Mouse (Mus musculus) megakaryocyte-erythroid progenitor cell, adult 5-6 weeks (primary cell): ENCODE measurements around the gene D230025D16Rik. TPM values are rescaled to one million over a fixed set of nuclear protein-coding genes. Genes with fewer than 3 reads are reported as not detected.

ENCODE experiments used
- ATAC-seq: replicated peaks from 2 replicates; pipeline ENCODE4 v1.8.0; 2016; ENCODE audit warnings: mild to moderate bottlenecking, inconsistent platforms; ENCODE audit not compliant: severe bottlenecking, poor library complexity, low FRiP score, low TSS enrichment
- total RNA-seq, 2 experiments: library from RNA; stranded (forward) in 1 of 2; stranded (reverse) in 1 of 2; fragments of 200-1000, 215-1000 nt in 1 of 2; fragments of >200 nt in 1 of 2; fragmentation: Nextera tagmentation in 1 of 2; gene quantifications; 2 replicates each; pipeline ENCODE4 v1.2.3; 2014 to 2017

D230025D16Rik gene
- total RNA-seq, 2 experiments from 2014 or later, result 11.3 to 22.9 TPM

DNA sequence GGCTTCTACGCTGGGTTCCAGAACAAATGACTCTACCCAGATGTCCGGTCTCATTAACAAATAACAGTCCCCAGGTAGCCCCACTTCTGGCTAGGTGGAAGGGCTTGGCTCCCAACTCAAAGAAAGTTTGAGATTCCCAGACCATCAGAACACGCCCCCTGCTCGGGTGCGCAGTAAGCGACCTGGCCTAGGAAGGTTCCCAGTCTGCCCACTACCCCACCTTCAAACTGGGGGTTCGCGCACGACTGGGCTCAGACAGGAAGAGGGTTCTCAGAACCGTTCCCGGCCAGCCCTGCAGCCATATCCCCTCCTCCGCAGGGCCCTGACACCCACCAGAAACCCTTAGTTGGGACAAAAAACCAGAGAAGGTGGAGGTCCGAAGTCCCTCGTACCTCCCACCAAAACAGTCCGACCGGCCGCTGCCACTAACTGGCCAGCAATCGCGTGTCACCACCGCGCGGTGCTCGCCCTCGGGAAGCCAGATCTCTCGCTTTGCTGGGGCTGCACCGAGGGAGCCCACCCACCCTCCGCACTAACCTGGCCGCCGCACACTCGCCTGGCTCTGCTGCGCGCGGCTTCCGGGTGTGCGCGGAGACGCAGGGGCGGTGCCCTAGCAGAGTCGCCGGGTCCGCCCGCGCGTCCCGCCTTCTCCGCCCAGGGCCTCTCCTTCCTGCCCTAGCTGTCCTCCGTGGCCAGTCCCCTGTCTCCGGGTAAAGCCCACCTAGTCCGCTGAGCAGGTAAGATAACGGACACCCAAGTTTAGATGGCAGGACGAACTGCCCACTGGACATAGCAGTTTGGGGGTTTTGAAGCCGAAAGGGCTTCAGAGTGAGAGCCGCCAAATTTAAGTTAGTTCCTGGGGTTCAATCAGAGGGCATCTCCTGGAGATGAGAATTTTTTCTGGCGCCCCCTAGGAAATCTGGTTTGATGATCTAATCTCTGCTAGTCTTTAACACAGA, 39.4 kb downstream of the D230025D16Rik start, which contains the start of the genes Tradd and Fbxl8:
TSS of gene Tradd (minus strand) at position 586 of the 959 bp plus-strand sequence.
TSS of gene Fbxl8 (plus strand) at position 625 of the 959 bp plus-strand sequence.
- ATAC-seq, result peak; percentile 77

- peak; percentile 66 for ATAC-seq
Measured at GRCm38 (mm10) chr8:105265128-105265527, 40.2 kb downstream of the D230025D16Rik start.

DNA sequence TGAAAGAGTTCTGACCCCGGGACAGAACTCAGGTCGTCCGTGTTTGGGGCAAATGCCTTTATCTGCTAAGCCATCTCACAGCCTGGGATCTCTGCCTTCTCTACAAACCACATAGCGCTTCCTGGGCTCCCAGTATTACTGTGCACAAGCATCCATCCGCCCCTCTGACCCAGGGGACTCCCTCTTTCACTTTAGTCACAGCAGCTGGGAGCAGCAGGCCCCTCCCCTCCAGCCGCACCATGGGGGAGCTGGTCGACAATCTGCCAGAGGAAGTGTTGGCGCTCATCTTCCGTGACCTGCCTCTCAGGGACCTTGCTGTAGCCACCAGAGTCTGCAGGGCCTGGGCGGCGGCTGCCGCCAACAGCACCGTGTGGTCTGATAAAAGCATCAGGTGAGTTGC, 41.8 kb downstream of the D230025D16Rik start:
- no peak for ATAC-seq

DNA sequence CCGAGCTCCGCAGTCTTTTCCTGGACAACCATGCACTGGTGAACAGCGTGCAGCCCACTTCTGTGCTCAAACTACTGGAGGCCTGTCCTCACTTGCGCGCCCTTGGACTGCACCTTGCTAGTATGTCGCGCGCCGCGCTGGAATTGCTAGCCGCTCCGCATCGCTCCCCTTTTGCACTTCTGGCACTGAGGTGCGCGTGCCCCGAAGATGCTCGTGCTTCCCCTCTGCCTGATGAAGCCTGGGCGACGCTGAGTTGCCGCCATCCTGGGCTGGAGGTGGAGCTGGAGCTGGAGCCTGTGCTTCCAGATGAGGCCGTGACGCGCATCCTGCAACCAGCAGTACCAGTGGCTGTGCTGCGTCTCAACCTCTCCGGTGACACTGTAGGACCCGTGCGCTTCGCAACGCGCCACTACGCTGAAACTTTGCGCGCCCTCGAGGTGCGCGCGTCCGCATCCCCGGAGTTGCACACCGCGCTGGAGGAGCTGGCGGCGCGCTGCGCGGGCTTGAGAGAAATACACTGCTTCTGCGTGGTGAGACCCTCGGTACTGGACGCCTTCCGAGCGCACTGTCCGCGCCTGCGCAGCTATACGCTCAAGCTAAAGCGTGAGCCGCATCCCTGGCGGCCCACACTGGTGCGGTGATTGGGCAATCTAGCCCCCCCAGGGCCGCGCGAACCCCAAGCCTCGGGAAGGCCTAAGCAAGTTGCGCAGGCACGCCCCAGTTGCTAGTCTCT, 43.6 kb downstream of the D230025D16Rik start:
- ATAC-seq, result no peak

DNA sequence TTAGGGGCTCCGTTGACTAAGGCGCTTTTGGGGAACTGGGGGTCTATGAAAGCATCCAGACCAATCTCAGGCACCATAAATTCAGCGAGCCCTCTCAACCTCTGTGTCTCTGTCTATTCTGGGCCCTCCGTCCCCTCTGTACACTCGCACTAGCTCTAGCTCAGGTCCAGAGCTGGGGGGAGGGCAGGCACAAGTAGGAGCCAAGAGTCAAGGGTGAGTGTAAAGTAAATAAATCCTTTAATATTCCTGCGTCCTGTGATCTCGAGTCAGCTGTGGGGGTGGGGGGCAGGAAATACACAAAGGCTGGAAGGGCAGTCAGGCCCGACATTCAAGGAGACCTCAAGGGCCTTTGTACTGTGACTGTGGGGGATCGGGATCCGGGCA, 44.1 kb downstream of the D230025D16Rik start:
- ATAC-seq, result no peak

GRCm38 (mm10) chr8:105269461-105269947, 44.6 kb downstream of the D230025D16Rik start, which contains the start of gene Hsf4:
Hsf4 (plus strand) TSS chr8:105269801.
- ATAC-seq, result 0 out of 2 replicates have a peak, but pooled peaks have one; percentile 15

DNA sequence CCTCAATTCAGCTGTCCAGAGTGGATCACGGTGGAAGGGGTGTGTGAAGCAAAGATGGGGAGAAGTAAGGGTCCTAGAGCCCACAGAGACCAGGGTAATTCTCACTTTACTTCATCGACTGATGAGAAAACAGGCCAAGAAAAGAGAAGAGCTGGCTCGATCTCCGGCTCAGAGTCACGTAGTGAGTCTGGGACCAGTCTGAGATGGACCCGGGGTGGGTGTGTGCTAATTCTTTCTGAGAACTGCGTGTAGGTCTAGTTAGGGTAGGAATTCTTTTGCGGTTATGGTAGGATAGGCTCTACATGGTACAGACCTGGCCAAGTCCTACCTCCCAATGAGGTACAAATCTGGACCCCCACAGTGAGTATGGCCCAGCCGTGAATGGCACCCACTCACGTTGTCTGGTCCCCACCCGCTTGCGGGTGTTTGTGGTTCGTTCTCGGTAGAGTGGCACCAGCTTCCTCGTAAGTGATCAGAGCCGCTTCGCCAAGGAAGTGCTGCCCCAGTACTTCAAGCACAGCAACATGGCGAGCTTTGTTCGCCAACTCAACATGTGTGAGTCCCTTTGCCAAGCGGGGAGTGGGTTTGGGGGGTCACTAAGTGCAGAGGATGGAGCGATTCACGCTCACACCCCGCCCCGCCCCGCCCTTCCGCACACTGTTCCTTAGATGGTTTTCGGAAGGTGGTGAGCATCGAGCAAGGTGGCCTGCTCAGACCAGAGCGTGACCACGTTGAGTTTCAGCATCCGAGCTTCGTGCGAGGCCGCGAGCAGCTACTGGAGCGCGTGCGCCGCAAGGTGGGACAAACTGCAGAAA, 45.4 kb downstream of the D230025D16Rik start:
- ATAC-seq, result no peak

GRCm38 (mm10) chr8:105270916-105271186, 45.9 kb downstream of the D230025D16Rik start:
- no peak for ATAC-seq

- no peak for ATAC-seq
Measured at GRCm38 (mm10) chr8:105275387-105275786, 50.4 kb downstream of the D230025D16Rik start.

DNA sequence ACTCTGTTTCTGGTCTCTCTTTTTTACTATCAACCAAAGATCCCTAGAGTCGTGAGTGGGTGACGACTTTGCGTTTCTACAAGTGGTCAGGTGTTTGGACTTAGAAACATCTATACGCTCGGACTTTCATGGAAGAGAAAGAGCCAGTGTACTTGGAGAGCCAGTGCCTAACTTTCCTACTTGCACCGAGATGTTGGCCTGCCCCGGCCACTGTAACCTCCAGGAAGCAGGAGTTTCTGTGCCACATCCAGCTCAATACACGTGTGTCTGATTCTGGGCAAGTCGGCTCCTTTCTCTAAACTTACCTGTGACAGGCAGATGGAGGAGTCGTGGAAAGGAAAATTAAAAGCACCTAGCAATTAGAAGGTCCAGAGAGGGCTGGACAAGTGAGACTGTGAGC, 50.9 kb downstream of the D230025D16Rik start, which contains the start of gene Nol3:
TSS of gene Nol3 (plus strand) at position 301 of the 400 bp plus-strand sequence.
- no peak for ATAC-seq

- peak; percentile 58 for ATAC-seq
Measured at GRCm38 (mm10) chr8:105276292-105277120, 51.6 kb downstream of the D230025D16Rik start.

DNA sequence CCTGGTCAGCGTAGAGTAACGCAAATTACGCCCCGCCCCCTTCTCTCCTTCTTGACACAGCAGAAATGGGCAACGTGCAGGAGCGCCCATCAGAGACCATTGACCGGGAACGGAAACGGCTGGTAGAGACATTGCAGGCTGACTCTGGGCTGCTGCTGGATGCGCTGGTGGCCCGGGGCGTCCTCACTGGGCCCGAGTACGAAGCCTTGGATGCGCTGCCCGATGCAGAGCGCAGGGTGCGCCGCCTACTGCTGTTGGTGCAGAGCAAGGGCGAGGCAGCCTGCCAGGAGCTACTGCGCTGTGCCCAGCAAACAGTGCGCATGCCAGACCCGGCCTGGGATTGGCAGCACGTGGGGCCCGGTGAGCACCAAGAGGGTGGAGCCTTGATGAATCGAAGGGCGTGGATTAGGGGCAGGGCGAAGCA, 54.0 kb downstream of the D230025D16Rik start:
- ATAC-seq, result peak; percentile 83

GRCm38 (mm10) chr8:105280567-105280966, 55.6 kb downstream of the D230025D16Rik start:
- ATAC-seq, result no peak

DNA sequence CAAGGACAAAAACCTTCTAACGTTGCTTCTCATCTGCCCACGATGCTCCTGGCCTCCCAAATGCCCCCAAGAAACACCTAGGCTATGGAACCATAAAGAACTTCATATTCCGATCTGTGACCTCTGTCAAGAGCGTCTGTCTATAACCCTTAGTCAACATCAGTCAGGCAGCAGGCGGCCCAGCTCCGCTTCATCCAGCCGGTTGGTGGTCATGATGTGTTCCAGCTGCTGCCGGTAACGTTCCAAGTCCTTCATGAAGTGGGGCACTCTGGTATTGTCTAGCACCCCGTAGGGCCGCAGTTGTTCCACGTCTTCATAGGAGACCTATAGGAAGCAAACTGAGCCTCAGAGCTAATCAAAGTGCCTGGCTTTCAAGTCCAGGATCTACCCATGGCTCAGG, 56.9 kb downstream of the D230025D16Rik start:
- ATAC-seq, result no peak

- no peak for ATAC-seq
Measured at GRCm38 (mm10) chr8:105282239-105282638, 57.3 kb downstream of the D230025D16Rik start.

- ATAC-seq, result peak; percentile 35
Measured at GRCm38 (mm10) chr8:105283074-105283473, 58.1 kb downstream of the D230025D16Rik start.

DNA sequence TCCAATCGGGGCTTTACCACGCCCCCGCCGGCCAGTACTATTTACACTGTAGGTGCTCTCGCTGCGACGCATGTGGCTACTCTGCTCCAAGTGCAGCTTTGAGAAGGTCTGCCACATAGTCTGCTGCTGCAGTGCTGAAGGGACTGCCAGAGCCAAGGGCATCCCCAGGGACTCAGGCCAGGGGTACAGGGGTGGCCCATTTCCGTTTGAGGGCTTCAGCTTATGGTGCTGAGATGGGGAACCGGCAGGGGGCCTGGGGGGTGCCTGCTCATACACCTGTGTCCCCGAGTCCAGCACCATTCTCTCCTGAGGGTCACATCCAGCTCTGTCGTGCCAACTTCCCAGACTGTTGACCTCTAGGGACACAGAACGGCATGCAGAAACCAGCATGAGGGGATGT, 60.6 kb downstream of the D230025D16Rik start:
- ATAC-seq, result no peak

GRCm38 (mm10) chr8:105286907-105287306, 62.0 kb downstream of the D230025D16Rik start:
- no peak for ATAC-seq
